Mouse (Mus musculus) midbrain, postnatal 0 days (tissue): Measurements from ENCODE around the gene 4931408C20Rik. TPM values are rescaled to one million over a fixed set of nuclear protein-coding genes. Genes with fewer than 3 reads are reported as not detected.

Experiments used
- ATAC-seq: fragments of 200-750 bp; cut with Nextera tagmentation; 2 replicates; pipeline ENCODE4 v1.8.0; 2017; ENCODE audit warnings: moderate number of reproducible peaks, mild to moderate bottlenecking, moderate TSS enrichment, moderate library complexity; ENCODE audit not compliant: low FRiP score
- DNase-seq: peaks from one replicate; pipeline ENCODE4 v3.0.0-alpha.2; 2015; ENCODE audit warnings: low spot score
- H3K27ac ChIP-seq: fragments of 300-500 bp; sonication (generic); 2 replicates; pipeline ENCODE4 v1.5.1; 2014; ENCODE audit warnings: low read depth, mild to moderate bottlenecking, low read length, mixed read lengths
- H3K27me3 ChIP-seq: fragments of 300-500 bp; sonication (generic); 2 replicates; pipeline ENCODE4 v1.6.1; 2014; ENCODE audit warnings: low read length, control low read depth, mixed read lengths; ENCODE audit not compliant: insufficient read depth
- H3K36me3 ChIP-seq: fragments of 300-500 bp; sonication (generic); 2 replicates; pipeline ENCODE4 v1.6.1; 2014; ENCODE audit warnings: low read length, control low read depth, mixed read lengths; ENCODE audit not compliant: insufficient read depth
- H3K4me1 ChIP-seq: fragments of 300-500 bp; sonication (generic); 2 replicates; pipeline ENCODE4 v1.6.1; 2014; ENCODE audit warnings: mild to moderate bottlenecking, control low read depth, antibody characterized with exemption, low read length, mixed read lengths; ENCODE audit not compliant: insufficient read depth
- H3K4me2 ChIP-seq: fragments of 300-500 bp; sonication (generic); 2 replicates; pipeline ENCODE4 v1.6.1; 2014; ENCODE audit warnings: low read depth, mild to moderate bottlenecking, low read length, mixed read lengths; ENCODE audit not compliant: poor library complexity, severe bottlenecking
- H3K4me3 ChIP-seq: fragments of 300-500 bp; sonication (generic); 2 replicates; pipeline ENCODE4 v1.5.1; 2014; ENCODE audit warnings: low read depth, mild to moderate bottlenecking, low read length, moderate library complexity
- H3K9ac ChIP-seq: fragments of 300-500 bp; sonication (generic); replicated peaks from 2 replicates; pipeline ENCODE4 v1.6.1; 2014; ENCODE audit warnings: mild to moderate bottlenecking, low read length, moderate library complexity, mixed read lengths; ENCODE audit not compliant: poor library complexity, severe bottlenecking
- H3K9me3 ChIP-seq: fragments of 300-500 bp; sonication (generic); 2 replicates; pipeline ENCODE4 v1.6.1; 2016; ENCODE audit warnings: low read length, control low read depth
- CTCF ChIP-seq: IDR thresholded peaks from 2 replicates; pipeline ENCODE4 v1.5.1; 2016; ENCODE audit warnings: antibody characterized with exemption, mild to moderate bottlenecking
- WGBS: fragments of 180-500 bp; shearing (Covaris S2); extraction: QIAGEN DNeasy Blood & Tissue Kit; methylation state at CpG from one replicate; pipeline ENCODE4 v1.1.7; 2014; 5-methylcytosine and 5-hydroxymethylcytosine counted together
- polyA plus RNA-seq: library from polyadenylated mRNA; unstranded; fragments of >200 nt; fragmentation: Nextera tagmentation; extraction: Ambion mirVana; gene quantifications from 2 replicates; pipeline ENCODE4 v1.2.1, GENCODE M21; 2015
- total RNA-seq: library from RNA; depleted of rRNA; stranded (reverse); fragments of >200 nt; gene quantifications from 2 replicates; pipeline ENCODE4 v1.2.3, GENCODE M21; 2014

The 4931408C20Rik gene
- total and polyA plus RNA-seq, 2 experiments from 2014 or later = not detected

GRCm38 (mm10) chr1:26636051-26636450 is 51.2 kb downstream of the 4931408C20Rik start:
- WGBS = 88% methylated on average over 5 of the region's 5 CpGs
- no peaks in the 10 kb centered on the region for H3K36me3 ChIP-seq
- DNase-seq = no peak
- no peaks in the 10 kb centered on the region for H3K9me3 ChIP-seq
- no peak overlapping the region for H3K4me3 ChIP-seq
- no peak overlapping the region for H3K27ac ChIP-seq
- no peaks in the 10 kb centered on the region for H3K4me1 ChIP-seq
- H3K27me3 ChIP-seq = no peaks in the 10 kb centered on the region
- no peak overlapping the region for H3K9ac ChIP-seq
- no peak for ATAC-seq
- TF ChIP-seq CTCF = no peak
- no peak overlapping the region for H3K4me2 ChIP-seq
